Mouse (Mus musculus): ENCODE data around the gene Ugt1a5. TPM values are rescaled to one million over a fixed set of nuclear protein-coding genes. Genes with fewer than 3 reads are reported as not detected.

The Ugt1a5 gene
- polyA plus RNA-seq, 1 experiment, result 0.04 TPM

DNA sequence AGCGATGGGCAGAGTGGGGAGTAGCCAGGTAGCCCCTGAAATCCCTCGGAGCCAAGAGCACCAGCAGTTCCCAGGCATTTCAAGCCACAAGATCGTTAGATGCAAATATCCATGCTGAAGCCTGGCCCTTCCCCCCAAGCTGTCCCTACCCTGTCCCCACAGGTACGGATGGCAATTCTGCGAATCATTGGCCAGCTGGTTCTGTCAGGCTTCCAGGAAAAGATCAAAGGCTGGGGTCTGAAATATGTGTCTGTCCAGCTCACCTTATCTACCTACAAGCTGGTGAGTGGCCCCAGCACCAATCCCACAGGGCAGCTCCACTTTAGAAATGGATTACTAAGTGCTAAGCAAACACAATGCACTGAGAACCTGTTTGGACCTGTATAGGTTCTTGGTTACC, 71.5 kb downstream of the Ugt1a5 start:
- Histone ChIP-seq H3K4me1 (no peaks in the 10 kb centered on the region), H3K4me3 (replicated peaks) (no peak overlapping the region), H3K27me3 (replicated peaks) (peaks cover 8% of the 10 kb centered on the region), H3K9me3 (peaks cover 82% of the 10 kb centered on the region), H3K36me3 (replicated peaks; ENCODE audit: low read length) (no peaks in the 10 kb centered on the region)
- no peak for TF ChIP-seq GATA1 (IDR thresholded peaks at IDR 0.05; ENCODE audit: borderline replicate concordance, low read length)
- TF ChIP-seq FLI1 (IDR thresholded peaks at IDR 0.05; ENCODE audit: low read length), result no peak

DNA sequence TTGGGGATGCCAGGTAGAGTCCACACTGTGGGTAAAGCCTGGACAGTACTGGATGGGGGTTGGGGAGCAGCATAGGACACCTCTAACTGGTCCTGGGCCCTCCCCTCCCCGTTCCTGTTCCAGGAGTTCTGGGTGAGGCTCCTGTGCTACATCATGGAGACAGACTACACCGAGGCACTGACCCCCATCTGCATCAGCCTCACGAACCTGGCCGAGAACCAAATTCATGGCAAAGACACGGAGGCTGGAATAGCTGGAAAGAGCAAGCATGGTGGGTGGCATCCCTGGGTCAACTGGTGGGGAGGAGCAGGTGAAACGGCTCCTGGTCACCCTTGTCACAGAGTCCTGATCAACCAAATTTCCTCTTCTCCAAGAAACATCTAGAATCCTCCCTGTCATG, 73.0 kb downstream of the Ugt1a5 start:
- no peaks in the 10 kb centered on the region for H3K36me3 ChIP-seq (replicated peaks; ENCODE audit: low read length)
- TF ChIP-seq FLI1 (IDR thresholded peaks at IDR 0.05; ENCODE audit: low read length) (no peak), GATA1 (IDR thresholded peaks at IDR 0.05; ENCODE audit: borderline replicate concordance, low read length) (no peak)
- peaks cover 80% of the 10 kb centered on the region for H3K9me3 ChIP-seq
- peak overlapping the region; percentile 6 for H3K4me3 ChIP-seq (replicated peaks)
- H3K27me3 ChIP-seq (replicated peaks), result peaks cover 8% of the 10 kb centered on the region
- no peaks in the 10 kb centered on the region for H3K4me1 ChIP-seq

DNA sequence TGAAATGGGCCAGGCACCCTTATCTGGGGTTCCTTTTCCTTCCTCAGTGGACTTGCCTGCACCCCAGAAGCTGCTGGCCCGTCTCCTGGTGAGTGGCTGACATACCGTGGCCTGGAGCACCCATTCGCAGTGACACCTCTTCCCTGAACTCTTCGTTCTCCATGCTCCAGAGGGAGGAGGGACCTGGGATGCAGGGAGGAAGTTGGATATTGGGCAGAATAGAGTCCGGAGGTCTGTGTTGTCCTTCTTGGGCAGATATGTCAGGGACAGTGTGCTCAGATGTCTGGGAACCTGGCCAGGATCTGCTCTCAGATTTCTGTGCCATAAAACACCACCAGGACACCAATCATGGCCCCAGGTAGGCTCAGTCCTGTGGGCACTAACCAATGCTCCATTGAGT, 74.3 kb downstream of the Ugt1a5 start:
- no peaks in the 10 kb centered on the region for H3K36me3 ChIP-seq (replicated peaks; ENCODE audit: low read length)
- peaks cover 7% of the 10 kb centered on the region for H3K27me3 ChIP-seq (replicated peaks)
- H3K9me3 ChIP-seq, result peaks cover 78% of the 10 kb centered on the region
- TF ChIP-seq FLI1 (IDR thresholded peaks at IDR 0.05; ENCODE audit: low read length), result no peak
- TF ChIP-seq GATA1 (IDR thresholded peaks at IDR 0.05; ENCODE audit: borderline replicate concordance, low read length), result no peak
- H3K4me3 ChIP-seq (replicated peaks), result no peak overlapping the region
- no peaks in the 10 kb centered on the region for H3K4me1 ChIP-seq

DNA sequence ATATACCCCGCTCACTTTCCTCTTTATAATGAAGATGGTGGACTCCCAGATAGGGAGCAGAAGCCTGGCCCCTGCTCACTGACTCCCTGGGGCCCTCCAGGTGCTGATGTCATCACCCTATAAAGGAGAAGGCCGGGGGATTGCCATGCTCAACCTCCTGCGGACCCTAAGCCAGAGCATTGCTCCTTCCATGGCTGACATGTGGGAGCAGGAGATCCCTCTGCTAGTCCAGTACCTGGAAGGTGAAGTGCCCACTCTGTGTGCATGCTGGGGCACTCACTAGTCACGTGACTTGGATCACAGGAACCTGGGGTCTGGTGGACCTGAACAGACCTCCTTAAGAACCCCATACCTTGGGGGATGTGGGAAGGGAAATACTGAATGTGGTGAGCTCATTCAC, 74.8 kb downstream of the Ugt1a5 start:
- no peaks in the 10 kb centered on the region for H3K36me3 ChIP-seq (replicated peaks; ENCODE audit: low read length)
- H3K27me3 ChIP-seq (replicated peaks), result peaks cover 6% of the 10 kb centered on the region
- peaks cover 78% of the 10 kb centered on the region for H3K9me3 ChIP-seq
- H3K4me1 ChIP-seq, result no peaks in the 10 kb centered on the region
- no peak overlapping the region for H3K4me3 ChIP-seq (replicated peaks)
- TF ChIP-seq GATA1 (IDR thresholded peaks at IDR 0.05; ENCODE audit: borderline replicate concordance, low read length) (no peak), FLI1 (IDR thresholded peaks at IDR 0.05; ENCODE audit: low read length) (no peak; the same call in 1 of the 2 replicates)

DNA sequence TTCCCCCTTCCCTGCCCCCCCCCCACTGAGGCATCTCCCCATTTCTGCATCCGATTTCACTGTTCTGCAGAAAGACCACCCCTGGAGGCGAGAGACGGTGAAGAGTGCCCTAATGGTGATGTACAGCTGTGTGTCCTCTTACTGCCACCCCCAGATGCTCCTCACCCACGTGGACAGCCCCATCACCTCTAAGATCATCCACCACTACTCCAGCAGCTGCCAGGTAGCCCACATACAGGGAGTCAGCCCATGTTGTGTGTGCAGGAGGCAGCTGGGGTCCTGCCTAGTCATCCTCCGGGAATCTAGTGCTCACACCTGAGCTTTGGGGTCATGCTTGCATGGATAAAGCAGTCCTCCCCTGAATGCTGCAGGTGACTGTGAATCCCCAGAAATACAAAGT, 78.0 kb downstream of the Ugt1a5 start:
- peaks cover 82% of the 10 kb centered on the region for H3K9me3 ChIP-seq
- H3K36me3 ChIP-seq (replicated peaks; ENCODE audit: low read length), result no peaks in the 10 kb centered on the region
- H3K27me3 ChIP-seq (replicated peaks), result peaks cover 11% of the 10 kb centered on the region
- TF ChIP-seq FLI1 (IDR thresholded peaks at IDR 0.05; ENCODE audit: low read length) (no peak), GATA1 (IDR thresholded peaks at IDR 0.05; ENCODE audit: borderline replicate concordance, low read length) (no peak)
- no peaks in the 10 kb centered on the region for H3K4me1 ChIP-seq
- peak overlapping the region; percentile 14 for H3K4me3 ChIP-seq (replicated peaks)

DNA sequence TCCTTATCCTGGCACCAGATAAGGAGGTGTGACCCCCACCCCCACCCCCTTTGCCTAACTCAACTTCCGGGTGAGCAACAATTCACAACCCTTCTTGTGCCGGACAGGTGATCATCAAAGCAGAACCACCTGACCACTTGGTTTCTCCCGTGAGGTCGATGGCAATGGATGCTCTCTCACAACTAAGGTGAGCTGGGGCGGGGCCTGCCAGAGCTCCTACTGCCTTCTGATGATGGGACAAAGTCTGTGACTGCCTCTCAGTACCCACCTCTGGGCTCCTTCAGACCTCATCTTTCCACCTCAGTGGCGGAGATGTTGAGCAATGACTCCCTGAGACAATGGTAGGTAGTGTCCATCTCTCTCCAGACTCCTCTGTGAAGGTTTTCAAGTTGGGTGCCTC, 80.1 kb downstream of the Ugt1a5 start:
- no peak for TF ChIP-seq FLI1 (IDR thresholded peaks at IDR 0.05; ENCODE audit: low read length)
- TF ChIP-seq GATA1 (IDR thresholded peaks at IDR 0.05; ENCODE audit: borderline replicate concordance, low read length), result no peak
- Histone ChIP-seq H3K4me1 (no peaks in the 10 kb centered on the region), H3K36me3 (replicated peaks; ENCODE audit: low read length) (no peaks in the 10 kb centered on the region), H3K9me3 (peaks cover 84% of the 10 kb centered on the region), H3K27me3 (replicated peaks) (peaks cover 13% of the 10 kb centered on the region), H3K4me3 (replicated peaks) (no peak overlapping the region)

DNA sequence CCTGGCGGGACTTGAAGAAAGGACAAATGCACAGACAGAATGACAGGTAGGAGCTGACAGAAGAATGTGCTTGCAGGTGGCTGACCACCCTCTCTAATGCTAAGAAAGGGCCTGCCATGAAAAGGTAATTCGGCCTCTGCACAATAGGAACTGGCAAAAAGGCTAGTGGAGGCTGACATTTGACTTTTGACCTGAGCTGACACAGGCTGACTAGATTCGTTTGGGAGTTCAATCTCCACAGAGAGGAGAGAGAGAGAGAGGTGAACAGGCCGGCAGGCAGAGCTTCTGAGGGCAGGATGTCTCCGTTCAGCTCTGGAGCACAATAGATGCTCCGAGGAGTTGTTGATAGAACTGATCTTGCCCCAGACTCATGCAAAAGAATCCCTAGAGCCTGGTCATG, 80.6 kb downstream of the Ugt1a5 start:
- TF ChIP-seq FLI1 (IDR thresholded peaks at IDR 0.05; ENCODE audit: low read length) (no peak), GATA1 (IDR thresholded peaks at IDR 0.05; ENCODE audit: borderline replicate concordance, low read length) (no peak)
- Histone ChIP-seq H3K27me3 (replicated peaks) (peaks cover 16% of the 10 kb centered on the region), H3K4me1 (no peaks in the 10 kb centered on the region), H3K4me3 (replicated peaks) (no peak overlapping the region), H3K9me3 (peaks cover 84% of the 10 kb centered on the region), H3K36me3 (replicated peaks; ENCODE audit: low read length) (no peaks in the 10 kb centered on the region)

DNA sequence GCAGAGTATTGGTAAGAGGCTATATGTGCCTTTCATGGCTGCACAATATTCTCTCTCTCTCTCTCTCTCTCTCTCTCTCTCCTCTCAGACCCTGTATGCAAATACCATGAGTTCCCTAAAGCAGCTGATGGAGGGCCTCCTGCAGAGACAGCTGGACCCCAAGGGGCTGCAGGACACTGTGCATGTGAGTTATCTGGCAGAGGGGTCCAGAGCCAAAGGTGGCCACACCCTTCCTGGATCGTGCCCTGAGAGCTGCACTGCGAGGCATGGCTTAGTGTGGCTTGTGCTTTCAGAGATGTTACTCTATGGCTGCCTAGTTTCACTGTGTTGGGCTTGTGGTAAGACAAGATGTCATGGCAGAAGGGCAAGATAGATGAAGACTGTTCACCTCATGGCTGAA, 81.8 kb downstream of the Ugt1a5 start:
- H3K36me3 ChIP-seq (replicated peaks; ENCODE audit: low read length), result no peaks in the 10 kb centered on the region

DNA sequence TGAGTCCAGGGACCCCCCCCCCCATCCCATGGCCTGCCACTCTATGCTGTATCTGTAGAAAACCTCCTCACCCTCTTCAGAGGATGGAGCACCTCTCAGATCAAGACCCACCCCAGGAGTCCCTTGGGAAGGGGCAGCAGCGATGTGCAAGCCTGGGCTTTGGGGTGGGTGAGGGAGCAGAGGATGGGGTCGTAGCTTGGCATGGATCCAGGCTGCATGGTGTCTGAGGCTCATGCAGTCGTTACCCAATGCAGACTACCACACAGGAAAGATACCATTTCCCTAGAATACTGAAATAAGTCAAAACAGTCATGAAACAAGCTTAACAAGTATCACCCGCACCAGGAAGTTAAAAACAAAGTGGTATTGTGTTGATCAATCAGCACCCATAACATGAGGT, 82.8 kb downstream of the Ugt1a5 start:
- Histone ChIP-seq H3K4me3 (replicated peaks) (peak overlapping the region; percentile 19), H3K36me3 (replicated peaks; ENCODE audit: low read length) (no peaks in the 10 kb centered on the region), H3K4me1 (peaks cover 4% of the 10 kb centered on the region; the same call in 1 of the 2 replicates), H3K9me3 (peaks cover 90% of the 10 kb centered on the region), H3K27me3 (replicated peaks) (peaks cover 16% of the 10 kb centered on the region)
- TF ChIP-seq GATA1 (IDR thresholded peaks at IDR 0.05; ENCODE audit: borderline replicate concordance, low read length) (no peak), FLI1 (IDR thresholded peaks at IDR 0.05; ENCODE audit: low read length) (no peak)

More for the DNA sequence above, 81.8 kb downstream of the Ugt1a5 start:
- Histone ChIP-seq H3K4me1 (no peaks in the 10 kb centered on the region), H3K9me3 (peaks cover 87% of the 10 kb centered on the region), H3K4me3 (replicated peaks) (peak overlapping the region; percentile 26), H3K27me3 (replicated peaks) (peaks cover 16% of the 10 kb centered on the region)
- no peak for TF ChIP-seq GATA1 (IDR thresholded peaks at IDR 0.05; ENCODE audit: borderline replicate concordance, low read length)
- TF ChIP-seq FLI1 (IDR thresholded peaks at IDR 0.05; ENCODE audit: low read length), result no peak

DNA sequence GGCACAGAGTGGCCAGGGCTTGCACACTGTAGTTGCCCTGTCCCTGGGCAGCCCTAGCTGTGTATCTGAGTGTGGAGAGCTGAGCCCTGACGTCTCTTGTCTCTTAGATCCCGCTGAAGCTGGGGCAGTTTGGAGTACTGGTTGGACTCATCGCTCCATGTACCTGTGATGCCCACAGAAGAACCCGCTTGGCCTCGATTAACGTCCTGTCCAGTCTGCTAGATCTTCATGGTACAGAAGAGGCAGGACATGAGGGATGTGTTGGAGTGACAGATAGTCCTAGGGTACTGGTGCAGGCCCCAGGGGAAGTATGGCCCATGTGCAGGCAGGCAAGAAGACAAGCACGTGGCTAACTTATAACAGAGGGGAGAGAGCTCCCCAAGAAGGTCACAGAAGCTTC, 83.8 kb downstream of the Ugt1a5 start:
- Histone ChIP-seq H3K27me3 (replicated peaks) (peaks cover 14% of the 10 kb centered on the region), H3K4me3 (replicated peaks) (no peak overlapping the region), H3K4me1 (peaks cover 4% of the 10 kb centered on the region; the same call in 1 of the 2 replicates), H3K9me3 (peaks cover 87% of the 10 kb centered on the region), H3K36me3 (replicated peaks; ENCODE audit: low read length) (no peaks in the 10 kb centered on the region)
- no peak for TF ChIP-seq FLI1 (IDR thresholded peaks at IDR 0.05; ENCODE audit: low read length)
- TF ChIP-seq GATA1 (IDR thresholded peaks at IDR 0.05; ENCODE audit: borderline replicate concordance, low read length), result no peak

DNA sequence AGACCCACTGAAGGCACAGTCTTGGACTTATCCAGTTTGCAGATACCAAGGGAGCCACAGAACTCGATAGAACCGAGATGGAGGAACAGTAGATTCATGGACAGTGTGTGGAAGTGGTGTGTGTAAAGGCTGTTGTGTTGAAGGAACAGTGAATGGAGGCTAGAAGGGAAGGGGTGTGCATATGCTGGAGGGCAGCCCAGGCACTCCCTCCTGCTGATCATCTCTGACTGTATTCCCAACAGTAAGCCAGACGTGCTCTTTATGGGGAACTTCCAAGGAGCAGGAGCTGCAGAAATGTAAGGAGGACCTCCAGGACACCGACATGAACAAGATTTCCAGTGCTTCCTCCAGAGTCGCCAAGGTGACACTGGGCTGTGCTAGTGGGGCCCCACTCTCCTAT, 84.2 kb downstream of the Ugt1a5 start:
- peak overlapping the region; percentile 11 for H3K4me3 ChIP-seq (replicated peaks)
- no peaks in the 10 kb centered on the region for H3K36me3 ChIP-seq (replicated peaks; ENCODE audit: low read length)
- peaks cover 87% of the 10 kb centered on the region for H3K9me3 ChIP-seq
- peaks cover 4% of the 10 kb centered on the region; the same call in 1 of the 2 replicates for H3K4me1 ChIP-seq
- H3K27me3 ChIP-seq (replicated peaks), result peaks cover 14% of the 10 kb centered on the region
- TF ChIP-seq FLI1 (IDR thresholded peaks at IDR 0.05; ENCODE audit: low read length) (no peak), GATA1 (IDR thresholded peaks at IDR 0.05; ENCODE audit: borderline replicate concordance, low read length) (no peak)

Data from megakaryocyte, embryonic 14.5 days (primary cell).